Mouse (Mus musculus): ENCODE results near the gene Rapgefl1.

The Rapgefl1 gene

DNA sequence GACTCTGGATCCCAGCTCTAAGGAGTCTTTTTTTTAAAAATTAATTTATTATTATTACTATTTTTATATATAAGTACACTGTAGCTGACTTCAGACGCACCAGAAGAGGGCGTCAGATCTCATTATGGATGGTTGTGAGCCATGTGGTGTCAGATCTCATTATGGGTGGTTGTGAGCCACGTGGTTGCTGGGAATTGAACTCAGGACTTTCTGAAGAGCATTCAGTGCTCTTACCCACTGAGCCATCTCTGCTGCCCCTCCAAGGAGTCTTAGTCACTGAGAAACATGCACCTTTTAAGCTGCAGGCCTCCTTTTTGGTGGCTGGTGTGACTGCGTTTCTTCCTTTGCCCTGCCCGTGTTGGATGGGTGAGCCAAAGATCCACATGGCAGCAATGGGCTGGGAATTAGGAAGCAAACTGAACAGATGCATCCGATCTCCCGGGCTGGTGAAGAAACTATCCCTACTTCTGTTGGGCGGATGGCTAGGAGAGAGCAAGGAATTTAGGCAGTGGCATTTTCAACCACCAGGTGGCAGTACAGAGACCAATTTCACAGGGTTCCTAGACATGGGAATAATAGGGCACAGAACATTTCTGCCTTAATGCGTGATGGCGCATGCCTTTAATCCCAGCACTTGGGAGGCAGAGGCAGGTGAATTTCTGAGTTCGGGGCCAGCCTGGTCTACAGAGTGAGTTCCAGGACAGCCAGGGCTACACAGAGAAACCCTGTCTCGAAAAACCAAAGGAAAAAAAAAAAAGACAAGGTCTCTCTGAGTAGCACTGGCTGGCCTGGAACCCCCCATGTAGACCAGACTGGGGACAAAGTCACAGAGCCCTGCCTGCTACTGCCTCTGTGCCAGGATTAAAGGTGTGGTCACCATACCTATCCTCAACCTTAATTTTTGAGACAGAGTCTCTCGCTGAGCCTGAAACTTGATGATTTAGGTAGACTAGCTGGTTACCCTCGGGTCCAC lies 22.5 kb downstream of the Rapgefl1 start:
- peak; percentile 66 to 82 for DNase-seq (ENCODE audit: low spot score in 2 of 2)

GRCm38 (mm10) chr11:98863028-98863750 lies 26.6 kb downstream of the Rapgefl1 start, which contains the start of gene Wipf2:
Gene Wipf2, plus strand, starts transcription at chr11:98863638.
- DNase-seq (ENCODE audit: low spot score in 2 of 2), result peak; percentile 92 to 96

DNA sequence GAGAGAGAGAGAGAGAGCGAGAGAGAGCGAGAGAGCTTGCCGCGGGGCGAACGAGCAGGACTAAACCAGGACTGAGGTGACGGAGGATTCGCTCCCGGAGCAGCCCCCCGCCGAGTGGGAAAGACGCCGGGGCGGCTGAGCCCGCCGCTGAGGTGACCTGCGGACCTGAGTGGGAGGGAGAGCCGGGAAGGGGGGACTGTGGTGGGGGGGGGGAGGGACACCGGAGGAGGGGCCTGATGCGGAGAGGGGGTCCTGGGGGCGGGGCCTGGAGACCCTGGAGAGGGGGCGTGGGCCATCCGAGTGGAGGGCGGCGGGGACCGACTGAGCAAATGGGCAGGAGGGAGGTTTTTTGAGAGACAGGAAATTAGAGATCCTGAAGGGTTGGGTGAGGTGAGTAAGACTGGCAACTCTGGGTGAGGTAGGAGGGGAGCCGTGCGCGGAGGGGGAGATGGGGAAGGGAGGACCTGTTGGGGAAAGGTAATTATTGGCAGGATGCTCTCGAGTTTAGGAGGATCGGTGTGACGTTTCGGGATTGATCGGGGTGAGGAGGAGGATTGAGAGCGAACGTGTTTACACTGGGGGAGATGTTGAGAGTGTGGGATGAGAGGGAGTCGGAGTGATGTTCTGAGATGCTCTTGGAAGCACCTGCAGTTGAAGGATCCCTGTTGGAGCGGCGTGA lies 27.3 kb downstream of the Rapgefl1 start:
- peak in 1 of 2 experiments; percentile 30 for DNase-seq (ENCODE audit: low spot score in 2 of 2)

DNA sequence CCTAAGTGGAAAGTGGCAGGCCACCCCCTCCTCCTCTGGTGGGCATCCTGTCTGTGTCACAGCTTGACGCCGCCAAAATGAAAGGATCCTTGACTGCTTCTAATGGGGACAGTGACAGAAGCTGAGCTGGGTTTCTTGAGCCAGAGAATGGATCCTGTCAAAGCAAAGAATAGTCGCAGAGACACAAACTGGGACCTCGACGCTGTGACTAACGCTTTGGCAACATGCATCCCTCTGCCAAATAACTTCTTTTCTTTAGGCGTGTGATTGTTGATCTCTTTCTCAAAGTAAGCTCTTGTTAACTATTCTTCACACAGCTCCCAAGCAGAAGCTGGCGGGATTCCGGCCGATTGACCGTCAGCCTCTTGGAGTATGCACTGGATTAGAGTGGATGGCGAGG lies 30.7 kb downstream of the Rapgefl1 start:
- no peak for DNase-seq (ENCODE audit: low spot score in 2 of 2)

DNA sequence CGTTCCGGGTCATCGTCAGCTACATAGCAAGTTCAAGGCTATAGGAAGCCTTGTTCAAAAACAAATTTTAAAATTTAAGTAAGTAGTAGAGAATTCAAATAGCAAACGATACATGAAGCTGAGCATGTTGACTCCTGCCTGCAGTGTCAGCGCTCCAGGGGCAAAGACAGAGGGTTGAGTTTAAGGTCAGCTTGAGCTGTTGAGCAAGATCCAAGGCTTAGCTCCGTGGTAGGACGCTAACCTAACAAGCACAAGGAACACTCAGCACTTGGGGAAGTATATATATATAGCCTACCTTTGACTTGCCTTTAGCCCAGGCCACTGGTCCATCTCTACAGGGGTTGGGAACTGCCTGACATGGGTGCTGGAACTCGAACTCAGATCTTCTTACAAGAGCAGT lies 33.3 kb downstream of the Rapgefl1 start:
- DNase-seq (ENCODE audit: low spot score in 2 of 2), result no peak

GRCm38 (mm10) chr11:98870791-98871190 lies 34.2 kb downstream of the Rapgefl1 start:
- DNase-seq (ENCODE audit: low spot score in 2 of 2), result no peak

GRCm38 (mm10) chr11:98871416-98871815 lies 34.8 kb downstream of the Rapgefl1 start:
- DNase-seq (ENCODE audit: low spot score in 2 of 2), result no peak

- DNase-seq (ENCODE audit: low spot score in 2 of 2), result no peak
Observed at GRCm38 (mm10) chr11:98872040-98872439, 35.5 kb downstream of the Rapgefl1 start.

DNA sequence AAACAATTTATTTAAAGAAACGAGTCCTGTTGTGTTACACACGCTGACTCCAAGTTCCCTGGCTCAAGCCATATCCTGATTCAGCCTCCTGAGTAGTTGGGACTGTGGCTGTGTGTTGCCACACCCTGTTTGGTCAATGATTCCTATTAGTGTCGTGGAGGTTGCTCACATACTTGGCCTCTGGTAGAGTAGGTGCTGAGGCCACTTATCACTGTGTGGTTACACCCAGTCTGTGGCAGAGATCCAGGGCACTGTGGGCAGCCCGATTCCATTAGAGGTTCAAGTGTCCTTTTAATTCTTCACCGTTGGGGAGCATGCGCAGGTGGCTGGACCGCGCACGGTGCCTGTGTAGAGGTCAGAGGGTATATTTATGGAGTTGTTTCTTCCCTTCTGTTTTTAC lies 37.3 kb downstream of the Rapgefl1 start:
- peak in 1 of 2 experiments; percentile 14 for DNase-seq (ENCODE audit: low spot score in 2 of 2)

- no peak for DNase-seq (ENCODE audit: low spot score in 2 of 2)
Observed at GRCm38 (mm10) chr11:98877001-98877400, 40.4 kb downstream of the Rapgefl1 start.

DNA sequence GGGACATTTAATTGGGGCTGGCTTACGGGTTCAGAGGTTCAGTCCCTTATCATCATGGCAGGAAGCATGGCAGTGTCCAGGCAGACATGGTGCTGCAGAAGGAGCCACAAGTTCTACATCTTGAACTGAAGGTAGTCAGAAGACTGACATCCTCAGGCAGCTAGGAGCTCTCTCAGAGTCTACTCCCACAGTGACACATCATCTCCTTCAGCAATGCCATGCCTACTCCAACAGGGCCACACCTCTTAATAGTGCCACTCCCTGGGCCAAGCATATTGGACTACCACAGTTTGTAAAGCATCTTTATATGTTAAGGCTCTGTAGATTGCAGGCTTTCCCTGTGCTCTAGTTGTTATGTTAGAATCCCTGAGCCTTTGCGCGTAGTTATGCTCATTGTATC lies 51.1 kb downstream of the Rapgefl1 start:
- no peak for DNase-seq (ENCODE audit: low spot score in 2 of 2)

DNA sequence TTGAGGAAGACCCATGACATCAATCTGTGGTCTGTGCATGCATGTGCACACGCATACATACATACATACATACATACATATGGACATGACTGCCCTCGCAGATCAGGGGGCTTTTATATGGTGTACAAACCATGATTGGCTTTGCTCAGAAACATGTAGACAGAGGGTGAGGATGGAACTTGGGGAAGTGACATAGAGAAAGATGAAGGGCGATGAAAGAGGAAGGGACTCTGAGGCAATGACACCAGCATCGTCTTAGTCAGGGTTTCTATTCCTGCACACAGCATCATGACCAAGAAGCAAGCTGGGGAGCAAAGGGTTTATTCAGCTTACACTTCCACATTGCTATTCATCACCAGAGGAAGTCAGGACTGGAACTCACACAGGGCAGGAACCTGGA lies 52.5 kb downstream of the Rapgefl1 start:
- no peak for DNase-seq (ENCODE audit: low spot score in 2 of 2)

DNA sequence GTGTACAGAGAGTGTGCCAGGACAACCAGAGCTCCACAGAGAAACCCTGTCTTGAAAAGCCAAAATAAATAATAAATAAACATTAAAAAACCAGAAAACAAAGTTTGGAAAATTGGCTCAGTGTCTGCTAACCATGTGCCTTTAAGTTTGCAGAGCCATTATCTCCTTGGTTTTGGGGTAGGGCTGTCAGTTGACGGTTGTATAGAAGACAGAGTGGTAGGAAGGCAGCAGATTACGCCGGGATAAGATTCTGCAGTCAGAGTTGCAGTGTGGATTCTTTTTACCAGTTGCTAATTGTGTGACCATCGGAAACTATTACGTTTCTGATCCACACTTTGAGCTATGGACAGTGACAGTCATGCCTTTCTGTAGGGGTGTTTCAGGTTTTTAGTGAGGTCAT lies 53.4 kb downstream of the Rapgefl1 start:
- no peak for DNase-seq (ENCODE audit: low spot score in 2 of 2)

- DNase-seq (ENCODE audit: low spot score in 2 of 2), result no peak
Observed at GRCm38 (mm10) chr11:98892426-98892825, 55.8 kb downstream of the Rapgefl1 start.

- no peak for DNase-seq (ENCODE audit: low spot score in 2 of 2)
Observed at GRCm38 (mm10) chr11:98900529-98901125, 64.0 kb downstream of the Rapgefl1 start.

GRCm38 (mm10) chr11:98902621-98903245 lies 66.1 kb downstream of the Rapgefl1 start:
- no peak for DNase-seq (ENCODE audit: low spot score in 2 of 2)

Data from spleen, postnatal 14 days (tissue).